Mouse (Mus musculus): ENCODE measurements around the gene Dpp4.

Gene Dpp4

DNA sequence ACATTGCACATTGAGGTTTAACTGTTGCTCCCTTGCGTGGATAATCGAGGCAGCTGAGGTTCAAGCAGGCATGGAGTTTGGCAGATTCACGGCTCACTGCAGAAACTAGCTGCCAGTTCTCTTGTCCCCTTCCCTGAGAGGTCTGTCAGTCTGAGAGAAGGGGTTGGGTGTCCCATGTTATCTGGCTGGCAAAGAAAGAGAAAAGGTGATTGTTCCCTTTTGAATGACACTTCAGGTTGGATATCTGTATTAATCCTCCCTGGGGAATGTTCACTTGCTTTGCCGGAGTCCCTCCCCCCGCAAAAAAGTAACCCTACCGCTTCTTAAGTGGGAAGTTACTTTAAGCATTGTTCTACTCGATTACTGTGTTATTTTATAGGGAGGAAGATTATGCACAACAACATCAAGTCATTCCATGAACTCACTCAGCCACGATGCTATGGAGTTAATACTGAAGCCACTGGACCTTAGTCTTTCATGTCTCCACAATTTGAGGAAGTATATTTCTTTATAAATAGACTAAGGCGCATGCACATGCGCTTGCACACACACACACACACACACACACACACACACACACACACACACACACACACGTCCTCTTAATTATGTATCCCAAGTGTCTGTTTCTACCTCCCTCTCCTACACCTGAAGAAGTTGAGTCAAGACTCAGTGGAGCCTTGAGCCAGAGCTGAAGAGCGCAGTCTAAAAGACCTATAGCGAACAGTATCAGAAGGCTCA lies at the start of gene Dpp4:
TSS of gene Dpp4 (minus strand) at position 151 of the 741 bp plus-strand sequence.
- DNase-seq (ENCODE audit: low spot score): no peak

DNA sequence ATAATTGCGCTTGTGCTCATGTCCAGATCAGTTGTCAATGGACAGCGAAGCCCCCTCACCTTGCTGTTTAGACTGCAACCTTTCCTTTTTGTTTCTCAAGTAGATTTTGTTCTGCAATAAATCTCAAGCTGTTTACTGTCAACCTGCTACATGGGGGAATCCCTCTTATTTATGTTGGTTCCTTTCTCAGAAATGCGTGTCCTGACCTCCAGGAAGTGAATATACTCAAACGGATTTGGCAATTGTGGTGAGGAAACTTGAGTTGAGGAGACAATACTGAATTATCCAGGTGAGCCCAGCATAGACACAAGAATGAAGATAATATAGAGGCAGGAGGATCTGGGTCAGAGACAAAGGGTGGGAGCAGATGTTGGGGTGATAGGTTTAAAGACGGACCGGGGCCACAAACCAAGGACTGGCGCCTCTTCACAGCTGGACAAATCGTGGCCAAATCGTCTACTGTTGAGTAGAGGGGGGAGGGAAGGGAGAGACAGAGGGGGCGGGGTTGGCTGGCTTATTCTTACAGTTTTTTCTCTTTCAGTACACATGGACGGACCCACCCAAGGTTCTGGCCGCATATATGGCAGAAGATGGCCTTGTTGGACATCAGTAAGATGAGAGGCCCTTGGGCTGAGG lies 48.9 kb upstream of the Dpp4 start:
- DNase-seq (ENCODE audit: low spot score): no peak

DNA sequence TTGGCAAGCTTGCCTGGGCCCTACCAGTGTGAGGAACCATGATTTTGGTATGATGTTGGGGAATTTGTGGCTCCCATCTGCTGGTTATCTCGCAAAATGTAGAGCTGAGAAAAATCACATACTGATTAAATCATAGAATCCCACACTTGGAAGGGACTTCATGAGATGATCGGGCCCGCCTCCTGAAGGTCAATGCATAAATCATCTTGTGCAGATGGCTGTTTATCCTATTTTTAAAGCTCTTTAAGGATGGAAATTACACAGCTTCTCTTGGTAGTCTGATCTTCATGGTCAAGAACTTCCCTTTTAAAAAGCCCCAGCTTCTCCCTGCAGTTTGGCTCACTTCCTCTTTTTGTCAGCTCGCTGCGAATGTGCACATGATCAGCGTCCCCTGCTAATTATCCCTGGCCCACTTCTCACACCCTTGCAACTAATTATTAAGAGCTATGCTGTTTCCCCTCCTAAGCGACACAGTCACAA lies 48.2 kb upstream of the Dpp4 start:
- no peak for DNase-seq (ENCODE audit: low spot score)

DNA sequence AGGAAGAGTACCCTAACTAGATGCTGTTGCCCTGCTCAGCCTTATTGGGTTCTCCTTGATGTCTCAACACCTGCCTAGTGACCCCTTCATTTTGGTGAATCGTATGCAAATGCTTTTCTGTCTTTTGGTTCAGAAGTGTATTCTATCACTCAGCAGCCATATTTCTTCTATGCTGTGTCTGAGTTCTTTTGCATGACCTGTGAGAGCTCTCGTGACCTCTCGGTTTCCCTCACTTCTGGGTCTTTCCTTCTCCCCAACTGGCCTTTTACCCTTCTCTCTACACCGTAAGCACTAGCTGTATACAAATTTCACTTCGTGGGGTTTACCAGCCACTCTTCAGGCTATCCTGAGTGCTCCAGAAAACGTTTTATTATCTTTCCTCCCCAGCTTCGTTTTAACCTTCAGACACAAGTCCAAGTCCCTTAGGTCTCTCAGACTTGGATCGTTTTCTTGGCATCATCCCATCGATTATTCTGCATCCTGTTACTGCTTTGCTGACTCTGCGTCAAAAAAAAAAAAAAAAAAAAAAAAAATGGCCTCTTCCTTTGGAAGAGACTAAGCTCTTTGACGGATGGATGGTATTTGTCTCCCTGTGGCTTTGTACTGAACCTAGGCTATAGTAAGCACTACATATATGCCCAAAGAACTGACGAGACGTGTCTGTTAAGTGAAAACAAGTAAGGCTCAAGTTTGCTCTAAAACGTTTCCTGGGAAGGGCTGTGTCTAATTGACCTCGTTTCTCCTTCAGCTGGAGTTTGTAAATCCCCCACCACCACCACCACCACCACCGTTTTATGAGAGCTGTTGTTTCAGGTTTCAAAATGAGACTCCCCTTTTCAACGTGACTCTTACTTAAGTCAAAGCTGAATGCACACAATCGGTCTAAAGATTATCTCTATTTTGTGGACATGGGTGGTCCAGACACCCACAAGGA lies 47.5 kb upstream of the Dpp4 start:
- DNase-seq (ENCODE audit: low spot score): no peak

DNA sequence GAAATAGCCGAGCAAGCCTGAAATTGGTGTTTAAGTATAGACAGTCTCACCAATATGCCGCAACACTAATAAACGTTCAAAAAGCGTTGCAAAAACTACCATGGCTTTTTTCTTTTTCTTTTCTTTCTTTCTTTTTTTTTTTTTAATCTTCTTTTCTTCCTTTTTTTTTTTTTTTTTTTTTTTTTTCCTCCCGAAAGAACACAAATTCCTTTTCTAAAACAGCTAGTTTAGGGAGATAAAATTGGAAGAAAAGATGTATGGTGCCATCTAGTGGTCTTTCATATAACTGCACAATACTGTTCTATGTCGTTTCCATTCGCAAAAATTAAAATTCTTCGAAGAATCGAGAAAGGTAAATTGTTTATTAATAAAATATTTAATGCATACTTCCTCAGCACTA lies 46.0 kb upstream of the Dpp4 start:
- peak; percentile 71 for DNase-seq (ENCODE audit: low spot score)

DNA sequence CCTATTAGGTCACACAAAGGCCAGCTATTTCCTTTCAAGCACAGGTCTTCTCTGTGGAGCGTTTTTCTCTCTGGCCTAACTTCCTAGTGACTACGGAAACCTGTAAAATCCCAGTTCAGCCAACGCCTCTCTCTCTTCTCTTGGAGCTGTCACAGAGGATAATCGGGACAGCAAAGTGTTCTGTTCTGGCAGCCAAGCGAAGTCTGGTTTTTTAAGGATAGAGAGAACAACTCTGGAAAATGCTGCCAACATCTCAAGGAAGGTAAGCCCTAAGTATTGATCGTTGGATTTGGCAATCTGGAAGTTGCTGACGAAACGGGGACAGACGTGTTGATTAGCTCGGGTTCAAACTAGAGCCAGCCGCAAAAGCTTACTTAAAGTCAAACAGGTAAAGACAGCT lies 43.0 kb upstream of the Dpp4 start:
- DNase-seq (ENCODE audit: low spot score): no peak

DNA sequence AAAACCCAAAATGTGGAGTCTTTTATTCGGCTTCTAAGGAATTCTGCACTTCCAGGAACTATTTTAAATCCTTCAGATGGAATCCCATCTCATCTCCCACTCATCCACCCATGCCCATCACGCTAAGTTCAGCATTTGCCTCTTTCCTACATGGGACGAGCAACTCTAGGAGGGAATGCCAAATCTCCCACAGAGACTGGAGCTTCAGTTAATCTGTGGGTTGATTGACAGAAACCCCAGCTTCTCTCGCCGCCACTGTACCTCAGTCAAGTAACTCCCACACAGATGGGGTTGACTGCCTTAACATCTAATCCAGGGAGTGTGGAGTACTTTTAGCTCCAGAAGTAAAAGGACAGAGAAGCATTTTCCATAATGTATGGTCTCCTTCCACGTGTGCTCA lies 42.0 kb upstream of the Dpp4 start:
- DNase-seq (ENCODE audit: low spot score): no peak

DNA sequence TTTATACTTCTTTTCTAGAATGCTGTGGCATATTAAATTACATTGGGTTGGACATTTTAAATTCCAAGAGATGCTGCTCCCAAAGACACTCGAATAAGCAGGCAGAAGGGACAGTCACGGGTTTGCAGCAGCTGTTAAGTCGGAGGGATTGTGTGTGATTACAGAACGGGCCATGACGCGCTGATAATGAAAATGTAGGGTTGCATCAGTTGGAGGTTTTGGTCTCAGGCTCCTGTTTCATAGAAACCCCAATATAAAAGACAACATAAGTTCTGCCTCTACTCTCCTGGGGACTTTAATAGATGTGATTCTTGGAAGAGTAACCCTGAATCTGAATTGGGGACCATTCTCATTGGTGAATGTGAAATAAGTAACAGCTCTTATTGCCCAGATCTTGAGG lies 38.3 kb upstream of the Dpp4 start:
- no peak for DNase-seq (ENCODE audit: low spot score)

DNA sequence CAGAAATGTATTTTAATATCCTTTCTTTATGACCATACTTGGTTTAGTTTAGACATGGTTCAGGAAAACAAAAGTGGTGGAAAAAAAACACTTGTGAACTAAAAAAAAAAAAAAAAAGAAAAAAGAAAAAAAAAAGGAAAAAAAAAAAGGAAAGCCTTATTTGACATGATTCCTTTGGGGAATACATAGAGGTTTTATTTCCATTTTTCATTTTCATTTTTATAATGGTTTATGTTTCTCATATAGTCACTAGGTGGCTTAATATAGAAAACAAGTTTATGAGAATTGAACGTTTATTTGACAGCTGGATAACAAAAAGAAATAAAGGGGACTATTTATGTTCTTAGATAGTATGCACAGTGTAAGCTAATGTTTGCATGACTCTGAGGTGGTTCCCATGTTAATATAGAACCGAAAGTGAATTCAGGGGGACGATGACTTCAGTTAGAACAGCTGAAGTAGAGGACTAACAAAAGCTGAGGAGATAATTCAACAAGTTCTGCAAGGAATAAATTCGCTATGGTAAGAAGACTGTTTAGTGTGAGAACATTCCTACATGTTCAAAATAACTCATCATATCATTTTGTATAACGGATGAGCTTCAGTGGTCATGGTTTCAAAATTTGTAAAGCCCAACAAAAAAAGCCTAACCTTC lies 37.8 kb upstream of the Dpp4 start:
- DNase-seq (ENCODE audit: low spot score): no peak

DNA sequence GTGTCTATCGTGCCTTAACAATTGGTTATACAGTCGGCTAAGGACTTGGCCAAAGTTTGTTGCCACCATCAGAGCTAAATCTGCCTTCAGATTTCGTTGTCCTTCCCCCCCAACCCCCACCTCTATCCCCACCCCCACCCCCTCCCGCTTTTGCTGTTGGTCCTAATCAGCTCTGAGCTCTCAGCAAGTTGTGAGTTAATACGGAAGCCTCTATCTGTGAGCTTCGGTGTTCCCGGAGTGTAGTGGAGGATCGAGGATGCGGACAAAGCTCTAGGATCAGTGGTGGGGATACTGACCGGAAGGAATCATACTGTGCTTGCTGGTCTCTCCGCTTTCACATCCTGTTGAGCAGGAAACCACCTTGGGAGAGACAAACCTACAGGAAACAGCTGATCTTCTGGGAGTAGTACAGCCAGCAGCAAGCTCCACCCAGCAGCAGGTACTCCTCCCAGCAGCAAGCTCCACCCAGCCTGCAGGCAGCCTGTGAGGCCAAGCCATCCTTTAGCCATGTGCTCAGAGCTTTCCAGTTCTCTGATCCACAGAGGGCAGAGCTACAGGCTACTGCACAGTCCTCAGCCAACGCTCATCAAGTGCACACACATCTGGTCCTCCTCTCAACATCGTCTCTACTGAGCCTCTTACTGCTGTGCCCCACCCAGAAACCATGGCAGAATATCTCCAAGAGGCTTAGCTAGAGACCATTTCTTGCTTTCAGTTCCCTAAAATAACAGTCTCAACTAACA lies 28.9 kb upstream of the Dpp4 start:
- peak; percentile 17 for DNase-seq (ENCODE audit: low spot score)

DNA sequence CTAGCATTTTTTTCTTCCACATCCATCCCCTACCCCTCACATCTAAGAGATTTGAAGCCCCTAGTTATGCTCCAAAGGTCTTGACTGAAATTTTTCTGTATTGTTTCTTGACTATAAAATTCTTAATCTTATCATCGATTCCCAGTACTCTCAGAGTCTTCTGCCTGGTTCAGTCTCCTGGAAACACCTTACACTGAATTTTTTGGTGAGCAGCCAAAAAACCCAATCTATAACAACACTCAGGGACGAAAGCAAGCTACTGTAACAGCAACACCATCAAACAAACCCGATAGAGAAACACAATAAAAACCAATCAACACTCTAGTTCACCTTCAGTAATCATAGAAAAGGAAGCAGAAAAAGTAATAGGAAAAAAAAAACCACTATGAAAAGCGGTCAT lies 28.1 kb upstream of the Dpp4 start:
- DNase-seq (ENCODE audit: low spot score): no peak

DNA sequence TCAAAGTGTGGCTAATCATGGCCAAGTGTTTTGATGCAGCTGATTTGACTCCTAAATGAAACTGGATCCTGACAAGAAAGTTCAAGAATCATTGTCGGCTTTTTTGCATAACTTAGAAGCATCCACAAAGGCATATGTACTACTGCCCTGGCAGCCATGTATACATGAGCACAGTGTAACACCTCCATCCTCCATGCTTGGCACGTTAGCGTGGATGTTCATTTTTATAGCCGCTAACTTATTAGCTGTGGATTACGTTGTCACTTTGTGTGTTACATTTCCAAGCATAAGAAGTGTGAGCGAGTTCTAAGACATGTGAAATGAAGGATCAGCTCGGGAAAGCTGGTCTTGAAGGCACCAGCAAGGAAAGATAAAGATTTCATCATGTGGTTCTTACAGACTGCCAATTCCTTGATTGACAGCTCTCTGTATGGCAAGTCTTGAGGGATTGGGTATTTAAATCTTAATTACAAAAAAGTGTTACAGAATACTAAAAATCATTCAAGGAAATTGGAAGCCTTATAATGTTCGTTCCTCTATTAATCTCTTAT lies 19.3 kb upstream of the Dpp4 start:
- DNase-seq (ENCODE audit: low spot score): no peak

DNA sequence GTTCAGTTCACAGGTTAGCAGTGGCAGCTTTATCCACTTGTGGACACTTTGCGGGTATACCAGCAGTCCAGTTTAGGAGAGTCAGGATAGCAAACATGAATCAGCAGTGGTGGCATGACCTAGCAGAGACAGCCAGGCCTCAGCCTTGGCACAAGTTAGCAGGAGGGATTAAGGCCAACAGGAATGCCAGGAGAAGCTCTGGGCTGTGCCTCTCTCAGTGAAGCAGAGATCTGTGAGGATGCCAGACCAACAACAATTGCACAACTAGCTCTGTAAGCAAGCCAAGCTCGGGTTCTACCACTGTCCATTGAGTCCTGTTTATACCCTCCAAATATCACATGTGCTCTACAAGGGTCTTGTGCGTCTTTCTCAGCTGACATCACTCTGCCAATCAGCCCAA lies 13.9 kb upstream of the Dpp4 start:
- no peak for DNase-seq (ENCODE audit: low spot score)

DNA sequence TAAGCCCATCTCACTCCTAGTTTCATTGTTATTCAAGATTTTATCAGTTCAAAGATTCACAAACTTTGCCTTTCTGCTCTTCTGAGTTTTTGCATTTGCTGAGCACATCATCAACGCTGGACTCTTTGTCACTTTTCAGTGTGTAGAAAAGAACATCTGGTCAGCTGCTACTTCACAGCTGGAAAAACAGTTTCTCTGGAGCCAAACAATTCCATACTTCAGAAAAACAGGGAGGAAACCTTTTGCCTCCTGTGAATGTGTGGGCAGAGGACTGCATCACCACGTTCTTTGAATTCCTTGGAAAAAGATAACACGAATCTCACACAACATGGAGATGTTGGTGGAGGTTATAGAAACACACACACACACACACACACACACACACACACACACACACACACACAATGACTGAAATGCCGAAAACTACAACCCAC lies 11.3 kb upstream of the Dpp4 start:
- peak; percentile 24 for DNase-seq (ENCODE audit: low spot score)

DNA sequence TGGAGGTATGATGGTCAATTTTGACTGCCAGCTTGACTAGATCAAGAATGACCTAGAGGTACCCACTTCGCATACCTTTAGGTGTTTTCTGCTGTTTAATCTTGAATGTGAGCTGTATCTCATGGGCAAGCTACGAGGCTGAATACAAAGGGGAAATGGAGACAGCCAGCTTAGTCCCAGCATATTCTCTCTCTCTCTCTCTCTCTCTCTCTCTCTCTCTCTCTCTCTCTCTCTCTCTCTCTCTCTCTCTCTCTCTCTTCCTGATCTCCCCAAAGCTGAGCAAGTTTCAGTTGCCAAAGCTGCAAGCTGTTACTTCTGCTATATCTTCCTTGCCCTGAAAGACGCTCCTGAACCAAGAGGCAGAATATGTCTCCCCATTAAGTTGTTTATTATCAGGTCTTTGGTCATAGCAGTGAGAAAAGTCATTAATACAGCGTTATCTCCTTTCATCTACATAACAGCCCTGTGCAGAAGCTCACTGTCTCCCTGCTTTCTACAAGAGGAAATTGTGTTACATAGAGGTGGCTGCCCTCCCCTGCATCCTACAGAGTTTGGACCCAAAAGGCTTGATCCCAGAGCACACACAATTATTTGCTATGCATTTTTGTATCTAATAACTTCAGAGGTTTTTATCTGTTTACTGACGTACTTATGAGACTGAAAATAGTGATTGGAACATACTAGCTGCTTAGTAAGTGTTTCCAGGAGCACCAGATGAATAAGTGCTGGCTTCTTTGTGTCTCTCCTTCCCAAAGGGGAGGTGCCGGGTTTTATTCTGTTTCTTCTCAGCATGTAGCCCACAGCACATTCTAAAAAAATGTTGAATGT lies 10.7 kb upstream of the Dpp4 start:
- no peak for DNase-seq (ENCODE audit: low spot score)

DNA sequence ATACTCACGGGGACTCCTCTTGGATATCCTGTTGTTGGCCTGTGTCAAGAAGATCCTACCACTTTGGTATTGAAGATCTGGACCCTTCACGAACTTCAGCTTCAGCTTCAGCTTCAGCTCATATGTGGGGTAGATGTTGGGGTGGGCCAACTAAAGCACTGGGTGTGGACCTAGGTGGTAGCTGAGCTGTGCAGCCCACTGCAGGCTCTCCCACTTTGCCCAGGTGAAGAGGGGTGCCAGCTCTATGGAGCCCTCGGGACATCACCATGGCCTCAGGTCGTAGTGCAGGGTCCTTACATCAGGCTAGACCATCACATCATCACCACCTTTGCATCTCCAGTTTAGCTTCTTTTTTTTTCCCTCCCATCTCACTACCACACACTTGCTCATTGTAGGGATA lies 9.2 kb upstream of the Dpp4 start:
- no peak for DNase-seq (ENCODE audit: low spot score)

DNA sequence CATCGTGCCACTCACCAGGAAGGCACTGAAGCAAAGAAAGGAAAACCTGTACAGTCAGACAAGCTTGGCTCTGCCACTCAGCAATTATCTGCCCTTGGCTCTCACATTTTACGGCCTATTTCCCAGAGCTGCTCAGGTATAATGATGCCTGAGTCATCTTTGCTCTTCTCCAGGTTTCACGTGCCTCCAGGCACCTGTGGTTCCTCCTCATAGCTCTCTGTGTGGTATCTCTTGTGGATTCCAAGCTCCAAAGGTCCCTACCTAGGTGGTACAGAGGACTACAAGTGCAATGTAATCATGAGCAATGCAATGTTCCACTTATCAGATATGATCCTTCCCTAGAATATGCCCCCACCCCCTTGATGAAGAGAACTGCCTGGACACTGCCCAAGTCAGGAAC lies 8.0 kb upstream of the Dpp4 start:
- no peak for DNase-seq (ENCODE audit: low spot score)

DNA sequence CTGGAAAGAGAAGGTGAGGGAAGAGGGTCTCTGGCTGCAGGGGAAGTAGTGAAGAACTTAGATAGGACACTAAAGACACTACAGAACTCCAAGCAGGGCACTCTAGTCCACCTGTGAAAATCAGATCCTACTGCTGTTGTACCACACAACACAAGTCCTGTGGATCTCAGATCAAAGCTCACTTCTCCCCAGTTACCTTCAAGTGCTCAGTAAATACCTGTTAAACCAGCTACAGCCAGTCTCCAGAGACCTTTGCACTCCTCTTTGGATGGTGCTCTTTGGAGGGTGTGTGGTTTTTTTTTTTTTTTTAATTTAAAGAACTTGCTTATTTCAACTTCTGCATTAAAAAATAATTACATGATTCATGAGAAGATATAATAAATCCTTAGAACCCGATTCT lies 5.2 kb upstream of the Dpp4 start:
- no peak for DNase-seq (ENCODE audit: low spot score)

DNA sequence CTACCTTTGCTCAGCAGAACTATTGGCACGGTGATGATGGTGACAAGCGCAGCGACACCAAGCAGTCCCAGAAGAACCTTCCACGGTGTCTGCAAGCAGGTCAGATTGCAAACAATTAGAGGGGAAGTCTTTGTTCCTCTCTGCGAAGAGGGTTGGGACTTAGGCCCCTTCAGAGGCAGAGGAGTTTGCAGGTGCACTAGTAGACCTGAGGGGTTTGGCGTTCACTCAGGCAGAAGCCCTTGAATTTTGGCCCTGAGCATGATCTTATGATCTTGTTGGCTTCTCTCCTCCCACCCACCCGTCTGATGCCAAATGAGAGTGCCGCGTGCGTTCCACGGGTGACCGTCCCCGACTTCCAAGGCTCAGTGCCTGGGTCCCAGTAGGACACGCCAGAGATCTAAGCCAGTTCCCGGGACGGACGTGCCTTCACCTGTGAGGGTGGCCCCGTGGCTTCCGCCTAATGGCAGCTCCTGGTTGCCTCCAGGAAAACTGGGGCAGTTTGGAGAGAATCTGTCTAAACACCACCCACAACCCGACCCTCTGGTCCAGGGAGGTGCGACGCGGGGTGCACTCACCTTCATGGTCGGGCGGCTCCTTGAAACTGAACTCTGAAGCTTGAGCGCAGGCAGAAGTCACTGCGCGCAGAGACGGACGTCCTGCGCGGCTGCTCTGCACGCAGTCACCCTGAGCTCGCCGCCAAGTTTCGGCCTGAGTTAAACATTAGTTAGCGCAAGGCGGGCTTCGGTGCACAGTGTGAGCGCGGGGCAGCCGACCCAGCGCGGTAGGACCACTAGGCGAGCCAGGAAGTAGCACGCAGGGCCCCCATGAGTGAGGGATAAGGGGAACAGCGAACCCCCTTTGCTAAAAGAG lies 585 bp downstream of the Dpp4 start:
- DNase-seq (ENCODE audit: low spot score): peak; percentile 70
